Mouse (Mus musculus) right cerebral cortex, adult 18-20 months (tissue): ENCODE results near the gene Rpn2.

Source experiments
- DNase-seq: peaks from one replicate; pipeline ENCODE4 v3.0.0; 2022; ENCODE audit warnings: mixed read lengths

The Rpn2 gene

DNA sequence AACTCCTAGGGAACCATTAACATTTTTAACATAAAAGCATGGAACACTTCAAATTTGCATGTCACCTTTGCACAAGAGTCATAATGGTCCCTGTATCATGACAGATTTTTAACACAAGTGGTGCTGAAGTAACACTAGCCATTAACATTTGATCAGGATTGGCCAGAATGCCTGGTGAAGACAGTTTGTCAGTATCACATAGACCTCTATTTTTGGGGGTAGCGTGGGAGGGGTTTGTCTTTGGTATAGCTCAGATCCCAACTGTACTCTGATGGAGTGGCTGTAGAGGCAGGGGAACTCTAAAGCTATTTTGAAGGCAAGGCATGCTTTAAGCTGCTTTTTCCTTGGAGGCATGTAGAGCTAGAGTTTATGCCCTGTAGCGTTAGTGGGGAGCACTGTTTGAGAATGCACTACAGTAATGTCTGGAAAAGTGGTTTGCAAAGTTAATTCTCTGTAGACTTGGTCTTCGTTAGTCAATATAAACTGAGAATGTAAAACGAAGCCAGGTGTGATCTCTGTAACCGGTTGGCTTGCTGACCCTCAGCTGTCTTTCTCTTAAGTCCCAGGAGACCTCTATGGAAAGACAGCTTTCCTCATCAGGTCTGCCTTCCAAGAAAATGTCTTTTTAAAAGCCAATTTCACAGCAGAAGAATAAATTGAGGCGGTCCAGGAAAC is 32.3 kb downstream of the Rpn2 start:
- DNase-seq, result no peak

- DNase-seq, result no peak
These were observed 34.9 kb downstream of the Rpn2 start for GRCm38 (mm10) chr2:157313718-157314117.

- DNase-seq, result no peak
These were observed 35.5 kb downstream of the Rpn2 start for GRCm38 (mm10) chr2:157314310-157314709.

DNA sequence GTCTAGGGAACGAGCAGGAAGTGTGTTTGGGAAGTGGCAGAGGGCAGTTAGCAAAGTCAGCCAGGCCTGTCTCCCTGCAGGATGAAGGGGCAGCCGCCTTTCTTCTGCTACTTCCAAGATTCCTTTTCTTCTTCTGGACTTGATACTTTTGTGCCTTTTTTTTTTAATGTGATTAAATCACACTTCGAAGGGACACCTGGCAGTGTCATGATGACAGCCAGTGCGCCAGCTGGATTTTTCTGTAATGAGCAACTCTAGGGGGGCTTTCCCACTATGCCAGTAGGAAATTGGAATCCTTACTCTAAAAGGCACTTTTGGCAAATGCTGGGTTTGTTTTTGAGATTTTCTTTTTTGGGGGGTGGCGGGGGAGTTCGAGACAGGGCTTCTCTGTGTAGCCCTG is 36.7 kb downstream of the Rpn2 start:
- no peak for DNase-seq

GRCm38 (mm10) chr2:157316358-157316933 is 37.6 kb downstream of the Rpn2 start:
- DNase-seq, result no peak

DNA sequence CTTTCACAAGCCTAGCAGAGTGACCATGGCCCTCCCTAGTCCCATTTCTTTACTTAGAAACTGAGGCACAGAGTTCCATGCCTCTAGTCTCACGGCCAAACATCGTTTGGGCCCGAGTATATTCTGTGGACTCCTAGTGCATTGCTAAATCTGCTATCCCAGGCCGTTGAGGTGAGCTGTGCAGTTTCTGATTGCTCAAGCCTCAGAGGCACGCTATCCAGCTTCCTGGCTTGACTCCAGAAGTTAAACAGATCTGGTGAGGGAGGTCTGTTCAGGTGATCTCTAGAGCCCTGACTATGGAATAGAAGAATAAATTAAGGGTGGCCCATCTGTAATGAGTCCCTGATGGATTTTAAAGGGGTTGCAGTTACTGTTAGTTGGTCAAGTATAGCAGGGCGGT is 38.4 kb downstream of the Rpn2 start:
- no peak for DNase-seq

- no peak for DNase-seq
These were observed 41.3 kb downstream of the Rpn2 start for GRCm38 (mm10) chr2:157320135-157320534.

DNA sequence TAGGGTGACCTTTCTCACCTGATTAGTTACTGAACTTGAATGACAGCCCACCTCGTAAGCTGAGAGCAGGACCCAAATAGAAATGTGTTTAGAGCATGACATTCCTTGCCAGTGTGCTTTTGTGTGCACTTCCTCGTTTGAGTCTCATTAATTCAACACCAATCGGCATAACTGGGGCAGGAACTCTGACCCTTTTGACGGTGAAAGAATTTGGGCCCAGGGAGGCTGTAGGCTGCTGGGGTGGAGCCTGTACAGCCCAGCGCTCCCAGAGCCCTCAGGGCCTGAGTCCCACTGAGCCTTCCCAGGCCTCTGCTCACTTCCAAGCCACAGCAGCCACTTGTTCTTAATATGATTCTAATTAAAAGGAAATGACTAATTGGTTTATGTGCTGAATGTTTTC is 42.1 kb downstream of the Rpn2 start:
- no peak for DNase-seq

DNA sequence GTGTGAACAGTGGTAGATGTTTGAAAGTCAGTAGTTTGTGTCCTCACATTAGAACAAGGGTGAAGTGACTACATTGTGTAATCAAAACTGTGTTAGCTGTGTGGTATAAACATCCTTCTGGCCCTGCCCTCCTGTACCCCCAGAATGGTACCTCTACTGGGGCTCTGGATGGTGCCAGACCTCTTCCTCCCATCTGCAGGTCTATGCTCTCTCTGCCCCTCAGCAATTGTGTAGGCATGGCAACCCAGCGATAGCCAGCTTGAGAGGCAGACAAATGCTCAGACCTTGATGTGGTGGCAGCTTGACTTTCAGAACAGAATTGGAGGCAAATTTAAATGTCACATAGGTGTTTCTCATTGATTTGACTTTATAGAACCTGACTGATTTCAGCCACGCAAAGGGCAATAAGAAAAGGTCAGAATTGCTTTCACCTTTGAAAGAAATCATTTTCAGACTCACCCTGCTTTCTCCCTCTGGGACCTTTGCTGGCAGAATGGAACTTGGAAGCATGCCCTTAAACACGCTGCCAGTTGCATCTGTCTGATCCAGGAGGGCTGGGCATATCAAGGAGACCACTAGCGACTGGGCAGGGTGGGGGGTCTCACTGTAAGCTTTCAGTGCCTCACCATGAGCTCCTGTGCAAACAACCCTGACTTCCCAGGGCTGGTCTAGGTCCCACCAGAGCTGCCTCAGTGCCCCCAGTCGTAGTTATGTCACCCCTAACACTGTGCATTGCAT is 43.4 kb downstream of the Rpn2 start:
- DNase-seq, result no peak

- DNase-seq, result no peak
These were observed 46.4 kb downstream of the Rpn2 start for GRCm38 (mm10) chr2:157325238-157325637.

DNA sequence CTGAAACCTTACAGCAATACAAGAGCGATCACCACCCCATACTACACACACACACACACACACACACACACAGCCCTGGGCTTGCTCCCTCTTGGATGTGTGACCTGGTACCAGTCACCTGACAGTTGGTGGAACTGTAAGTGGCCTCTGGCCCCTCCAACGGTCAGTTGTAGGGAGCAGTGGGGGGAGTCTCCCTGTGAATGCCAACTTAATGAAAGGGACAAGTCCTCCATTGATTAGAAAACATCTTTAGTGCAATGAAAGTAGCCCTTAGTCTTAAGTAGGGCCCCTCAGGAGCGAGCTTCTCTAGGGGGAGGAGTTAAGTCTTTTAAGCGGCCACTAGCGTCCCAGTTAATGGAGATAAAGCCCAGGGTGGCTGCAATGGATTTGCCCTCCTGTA is 49.3 kb downstream of the Rpn2 start:
- no peak for DNase-seq

- no peak for DNase-seq
These were observed 49.8 kb downstream of the Rpn2 start for GRCm38 (mm10) chr2:157328570-157328969.

DNA sequence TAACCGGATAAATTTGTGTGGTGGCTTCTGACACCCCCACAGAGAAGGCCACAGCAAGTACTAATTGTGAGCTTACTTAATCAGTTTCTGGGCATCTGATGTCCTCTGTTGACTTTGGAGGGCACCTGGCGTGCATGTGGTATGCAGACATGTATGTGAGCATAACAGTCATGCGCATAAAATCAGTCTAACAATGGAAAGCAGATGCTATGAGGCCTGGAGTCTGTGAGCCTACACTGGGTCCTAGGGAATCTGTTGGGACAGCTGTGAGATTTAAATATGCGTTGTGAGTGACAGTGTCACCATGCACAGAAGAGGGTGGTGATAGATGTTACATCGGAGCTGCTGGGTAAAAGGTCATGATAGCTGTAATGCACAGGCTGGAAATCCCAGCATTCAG is 53.2 kb downstream of the Rpn2 start:
- DNase-seq, result no peak

DNA sequence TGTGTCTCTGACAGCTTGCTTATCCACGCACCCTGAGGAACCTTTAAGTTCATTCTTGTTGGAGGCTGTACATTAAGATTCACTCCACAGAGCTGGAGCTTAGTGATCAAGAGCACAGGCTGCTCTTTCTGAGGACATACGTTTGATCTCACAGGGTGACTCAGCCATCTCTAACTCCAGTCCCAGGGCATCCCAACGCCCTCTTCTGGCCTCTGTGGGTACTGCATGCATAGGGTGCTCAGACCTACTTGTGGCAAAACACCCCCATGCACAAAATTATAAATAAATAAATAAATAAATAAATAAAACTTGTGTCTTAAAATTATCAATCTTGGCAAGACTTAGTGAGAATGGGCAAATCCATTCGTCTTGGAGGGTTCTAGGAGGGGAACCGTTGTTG is 59.8 kb downstream of the Rpn2 start:
- DNase-seq, result peak; percentile 62

DNA sequence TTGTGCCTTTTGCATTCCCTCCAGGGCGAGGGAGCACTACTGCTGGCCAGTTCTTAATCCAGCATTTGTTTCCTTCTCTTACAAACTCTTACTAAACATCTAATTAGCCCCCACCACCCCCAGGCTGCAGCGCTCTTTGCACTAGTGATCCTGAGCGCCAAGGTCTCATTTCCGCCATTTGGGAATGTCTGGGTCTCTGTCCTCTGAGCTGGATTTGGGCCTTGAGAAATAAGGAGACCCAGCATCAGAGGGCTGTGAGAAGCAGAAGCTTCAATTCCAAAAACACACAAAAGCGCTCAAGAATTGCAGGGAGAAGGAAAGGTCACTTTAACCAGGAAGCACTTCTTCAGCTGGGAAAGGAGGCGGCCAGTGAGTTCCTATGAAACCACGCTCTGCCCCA is 60.7 kb downstream of the Rpn2 start:
- no peak for DNase-seq

DNA sequence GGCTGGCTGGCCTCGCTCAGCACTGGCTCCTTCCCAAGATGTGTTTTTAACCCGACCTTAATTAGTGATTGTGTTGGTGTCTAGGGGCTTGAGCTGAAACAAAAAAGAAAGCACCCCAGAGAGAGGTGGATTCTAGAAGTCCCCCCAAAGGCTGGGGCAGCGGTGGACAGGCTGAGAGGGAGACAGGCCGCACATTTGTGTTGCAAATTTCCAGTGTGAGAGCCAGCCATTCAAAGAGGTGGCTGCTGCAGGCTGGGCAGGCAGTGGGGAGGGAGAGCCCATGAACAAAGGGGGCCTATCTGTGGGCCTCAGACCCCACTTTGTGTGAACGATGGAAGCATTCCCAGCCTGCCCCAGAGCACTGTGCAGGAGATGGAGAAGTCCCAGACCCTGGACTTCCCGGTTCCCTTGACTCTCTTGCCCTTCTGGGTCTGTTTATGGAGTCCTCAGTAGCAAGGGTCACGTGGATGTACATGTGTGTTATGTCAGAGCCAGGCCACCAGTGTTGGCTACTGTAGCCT is 61.5 kb downstream of the Rpn2 start:
- DNase-seq, result peak; percentile 69

DNA sequence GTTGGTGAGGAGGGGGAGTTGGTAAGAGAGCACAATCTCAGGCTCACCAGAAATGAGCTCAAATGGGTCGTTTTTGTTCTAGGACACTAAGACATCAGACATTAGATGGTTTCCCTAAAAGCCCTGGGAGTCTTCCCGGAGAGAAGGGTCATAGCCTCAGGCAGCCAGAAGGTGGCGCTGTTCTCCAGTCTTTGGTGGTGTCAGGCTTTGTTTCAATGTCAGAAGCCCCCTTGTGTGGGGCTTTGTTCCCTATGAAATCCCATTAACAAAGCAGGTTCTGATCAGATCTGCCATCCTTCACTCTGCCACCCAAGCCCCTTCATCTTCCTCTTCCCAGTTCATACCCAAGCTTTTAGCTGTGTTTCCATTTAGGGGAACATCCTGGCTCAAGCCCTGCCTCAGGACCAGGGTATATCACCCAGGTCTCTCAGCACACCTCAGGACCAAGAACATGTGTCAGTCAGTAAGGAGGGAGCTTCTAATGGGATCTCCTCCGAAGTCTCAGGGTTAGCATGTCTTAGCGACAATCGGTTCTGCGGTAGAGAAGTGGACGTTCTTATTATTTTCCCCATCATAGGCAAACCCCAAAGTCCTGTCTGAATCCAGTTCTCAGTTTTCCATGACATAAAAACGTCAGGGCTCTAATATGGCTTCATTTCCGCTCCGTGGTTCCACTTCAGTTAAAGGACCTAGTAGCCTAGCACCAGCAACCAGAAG is 62.9 kb downstream of the Rpn2 start:
- peak; percentile 68 for DNase-seq

- DNase-seq, result no peak
These were observed 63.6 kb downstream of the Rpn2 start for GRCm38 (mm10) chr2:157342328-157342926.

- no peak for DNase-seq
These were observed 64.5 kb downstream of the Rpn2 start for GRCm38 (mm10) chr2:157343337-157343736.

- peak; percentile 65 for DNase-seq
These were observed 68.7 kb downstream of the Rpn2 start, which contains the start of gene Ghrh for GRCm38 (mm10) chr2:157347361-157348159. TSS of gene Ghrh (minus strand) at chr2:157347506.

DNA sequence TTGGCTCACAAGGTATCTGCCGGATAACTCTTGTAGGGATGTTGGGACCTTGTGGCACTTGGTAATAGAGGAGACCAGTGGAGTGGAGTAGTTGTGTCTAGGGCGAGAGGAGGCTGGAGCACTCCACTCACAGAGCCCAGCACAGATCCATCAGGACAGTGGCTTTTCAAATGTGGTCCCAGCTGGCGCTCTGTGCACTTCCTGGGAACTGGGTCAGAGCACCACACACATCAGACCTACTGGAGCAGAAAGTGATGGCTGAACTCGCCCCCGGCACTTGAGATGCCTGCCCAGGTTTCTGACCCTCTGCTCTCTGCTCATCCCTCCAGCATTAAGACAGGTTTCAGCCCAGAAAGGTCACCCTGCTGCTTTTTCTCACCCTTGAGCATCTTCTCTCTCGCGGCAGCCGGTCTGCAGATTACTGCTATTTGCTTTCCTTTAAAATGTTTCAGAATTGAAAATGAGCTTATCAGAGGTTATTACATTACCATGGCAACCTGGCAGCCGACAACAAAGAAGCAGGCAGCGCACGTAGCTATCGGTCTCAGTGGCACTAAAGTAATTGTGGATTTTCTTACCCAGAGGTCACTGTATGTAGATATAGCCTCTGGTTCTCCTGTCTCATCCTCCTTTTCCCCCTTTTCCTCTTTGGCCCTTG is 70.4 kb downstream of the Rpn2 start:
- DNase-seq, result no peak
